Mouse (Mus musculus): ENCODE data around the gene Wnk2.

GRCm38 (mm10) chr13:49148687-49149086 is 873 bp upstream of the Wnk2 start:
- no peak for TF ChIP-seq CTCF (conservative IDR thresholded peaks at IDR 0.05; ENCODE audit: low read length)
- no peak for TF ChIP-seq POU5F1 (IDR thresholded peaks at IDR 0.05; ENCODE audit: borderline replicate concordance, low read length)
- no peak for TF ChIP-seq NANOG (IDR thresholded peaks at IDR 0.05; ENCODE audit: borderline replicate concordance, low read length)
